Mouse (Mus musculus): ENCODE results near the gene Gm17728.
"Not testable (repeated sequence)": the region's sequence is repeated elsewhere in the genome, so short reads cannot be mapped to it uniquely, and the experiment has no call there.

The Gm17728 gene

DNA sequence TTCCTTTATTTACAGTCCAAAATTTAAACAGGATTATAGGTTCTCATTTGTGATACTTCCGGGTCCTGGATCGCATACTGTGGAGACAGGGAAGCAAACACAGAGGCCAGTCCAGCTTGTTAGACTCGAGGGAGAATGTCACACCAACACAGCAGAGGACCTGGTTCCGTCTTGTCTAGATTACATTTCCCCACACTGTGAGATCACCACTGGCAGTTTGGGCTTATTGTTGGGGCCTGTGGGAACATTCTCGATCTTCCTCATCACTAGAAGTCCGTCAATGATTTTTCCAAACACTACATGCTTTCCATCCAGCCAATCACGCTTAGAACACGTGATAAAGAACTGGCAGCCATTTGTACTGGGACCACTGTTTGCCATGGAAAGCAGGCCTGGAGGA, at the start of gene Gm17728:
Gm17728 (plus strand) TSS at position 301 of the 400 bp plus-strand sequence.
- not testable (repeated sequence) for DNase-seq (ENCODE audit: low spot score in 2 of 2)

- no peak for DNase-seq (ENCODE audit: low spot score in 2 of 2)
Measured at GRCm38 (mm10) chr17:9397493-9397892, 24.4 kb upstream of the Gm17728 start.

- no peak for DNase-seq (ENCODE audit: low spot score in 2 of 2)
Measured at GRCm38 (mm10) chr17:9398551-9398950, 23.3 kb upstream of the Gm17728 start.

- no peak for DNase-seq (ENCODE audit: low spot score in 2 of 2)
Measured at GRCm38 (mm10) chr17:9403991-9404390, 17.9 kb upstream of the Gm17728 start.

DNA sequence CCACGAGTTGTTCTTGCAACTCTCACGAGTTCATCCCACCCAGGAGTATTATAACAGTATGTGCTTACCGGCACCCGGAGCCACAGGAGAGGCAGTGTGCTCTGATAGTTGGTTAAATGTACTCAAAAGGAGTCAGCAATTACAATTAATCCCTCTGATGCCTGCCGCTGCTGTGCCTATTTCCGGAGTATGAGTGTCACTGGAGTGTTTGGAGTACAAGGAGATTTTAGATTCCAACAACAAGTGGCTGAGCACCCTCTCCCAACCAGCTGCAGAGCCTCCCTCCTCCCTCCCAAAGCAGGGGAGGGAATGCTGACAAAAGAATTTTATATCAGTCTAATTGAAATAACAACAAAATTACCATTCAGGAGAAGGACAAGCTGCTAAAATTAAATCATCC, 14.2 kb upstream of the Gm17728 start:
- no peak for DNase-seq (ENCODE audit: low spot score in 2 of 2)

DNA sequence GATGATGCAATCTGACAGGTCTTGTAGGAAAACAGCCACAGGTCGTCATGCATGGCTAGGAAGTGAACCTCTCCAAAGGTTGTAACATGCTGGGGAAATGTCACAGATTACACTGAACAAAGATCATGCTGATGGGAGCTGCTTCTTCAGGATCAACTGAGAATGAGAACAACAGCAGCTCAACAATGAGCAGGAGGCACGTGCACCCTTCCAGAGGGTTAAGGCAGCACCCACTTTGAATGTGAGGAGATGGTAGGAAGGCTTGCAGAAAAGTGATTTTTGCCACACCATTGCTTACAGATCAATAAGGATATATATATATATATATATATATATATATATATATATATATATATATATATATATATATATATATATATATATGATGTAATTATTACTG, 2.8 kb upstream of the Gm17728 start:
- DNase-seq (ENCODE audit: low spot score in 2 of 2) = no peak

DNA sequence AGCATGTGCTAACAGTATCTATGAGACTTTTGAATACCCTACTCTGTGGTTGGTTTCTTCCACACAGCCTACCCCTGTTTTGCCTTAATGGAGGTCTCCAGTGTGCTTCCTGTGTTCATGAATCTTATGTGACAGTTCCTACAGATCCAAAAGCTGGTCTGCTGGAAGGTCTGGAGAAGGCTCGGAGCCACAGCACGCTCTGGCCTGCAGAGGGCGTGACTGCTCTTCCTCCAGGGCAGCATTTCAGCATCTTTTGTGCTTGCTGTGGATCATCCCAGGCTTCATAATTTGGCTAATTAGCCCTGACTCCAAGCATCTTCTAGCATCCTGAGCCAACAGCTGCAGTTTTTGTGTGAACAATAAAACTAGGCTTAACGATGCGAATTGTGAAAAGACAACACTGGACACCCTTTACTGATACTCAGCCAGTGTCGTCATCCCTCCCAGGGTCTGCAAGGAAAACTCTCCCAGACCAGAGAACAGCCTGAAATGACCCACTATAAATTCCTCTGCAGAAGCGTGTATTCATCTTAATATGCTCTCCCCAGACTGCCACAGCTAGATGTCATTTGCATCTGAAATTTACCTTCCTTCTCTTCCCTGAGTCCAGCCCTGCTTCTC, 6.6 kb downstream of the Gm17728 start:
- DNase-seq (ENCODE audit: low spot score in 2 of 2) = peak; percentile 7 to 12

- DNase-seq (ENCODE audit: low spot score in 2 of 2) = no peak
Measured at GRCm38 (mm10) chr17:9439997-9440655, 18.3 kb downstream of the Gm17728 start.

- DNase-seq (ENCODE audit: low spot score in 2 of 2) = no peak
Measured at GRCm38 (mm10) chr17:9456406-9456805, 34.5 kb downstream of the Gm17728 start.

- DNase-seq (ENCODE audit: low spot score in 2 of 2) = no peak
Measured at GRCm38 (mm10) chr17:9460904-9461303, 39.0 kb downstream of the Gm17728 start.
